Mouse (Mus musculus) c-Kit-negative CD71-positive TER-119-positive erythroid progenitor cells, embryonic 14.5 days (primary cell): ENCODE results near the gene Eml1.

Experiments used
- DNase-seq: peaks from one replicate; pipeline ENCODE4 v3.0.0-alpha.2; 2013; ENCODE audit warnings: low read depth, low spot score

The Eml1 gene

GRCm38 (mm10) chr12:108422495-108422857 lies 51.7 kb downstream of the Eml1 start:
- DNase-seq, result no peak

GRCm38 (mm10) chr12:108422858-108423631 lies 52.3 kb downstream of the Eml1 start:
- DNase-seq, result no peak

GRCm38 (mm10) chr12:108430964-108431363 lies 60.2 kb downstream of the Eml1 start:
- no peak for DNase-seq

DNA sequence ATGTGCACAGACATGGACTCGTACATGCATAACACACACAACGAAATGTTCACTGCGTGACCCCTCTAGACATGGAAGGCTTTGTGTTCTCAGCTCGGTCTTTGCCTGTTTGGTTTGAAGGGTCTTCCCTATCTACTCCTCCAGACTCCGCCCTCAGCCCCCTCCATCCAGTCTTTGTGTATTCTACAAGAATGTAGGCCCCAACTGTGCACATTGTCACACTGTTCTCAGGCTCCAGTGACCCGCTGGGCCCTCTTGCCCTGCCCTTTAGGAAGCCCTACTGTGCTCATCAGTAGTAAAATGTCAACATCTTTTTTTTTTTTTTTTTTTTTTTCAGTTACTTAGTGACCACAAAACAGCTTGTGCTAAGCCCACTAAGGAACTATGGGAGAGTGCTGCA lies 61.0 kb downstream of the Eml1 start:
- DNase-seq, result no peak

DNA sequence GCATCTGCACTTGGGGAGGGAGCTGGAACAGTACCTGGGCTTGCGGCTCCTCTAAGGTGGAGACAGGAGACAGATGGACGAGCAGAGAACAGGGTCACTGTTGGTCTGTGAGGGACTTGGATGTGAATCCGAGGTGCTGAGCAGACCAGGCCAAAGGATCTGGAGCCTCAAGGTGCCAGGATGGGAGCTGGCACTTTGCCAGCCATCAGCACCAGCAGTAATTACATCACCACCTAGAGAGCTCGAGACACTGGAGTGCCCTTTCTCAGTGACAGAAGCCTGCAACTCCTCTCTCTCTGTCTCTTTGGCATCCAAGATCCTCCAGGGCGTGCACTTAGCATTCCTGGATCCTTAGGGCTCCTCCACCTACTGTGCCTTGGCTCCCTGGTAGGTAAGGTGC lies 61.8 kb downstream of the Eml1 start:
- DNase-seq, result no peak

GRCm38 (mm10) chr12:108433030-108433429 lies 62.3 kb downstream of the Eml1 start:
- no peak for DNase-seq

- DNase-seq, result no peak
Measured at GRCm38 (mm10) chr12:108433498-108433897, 62.7 kb downstream of the Eml1 start.

DNA sequence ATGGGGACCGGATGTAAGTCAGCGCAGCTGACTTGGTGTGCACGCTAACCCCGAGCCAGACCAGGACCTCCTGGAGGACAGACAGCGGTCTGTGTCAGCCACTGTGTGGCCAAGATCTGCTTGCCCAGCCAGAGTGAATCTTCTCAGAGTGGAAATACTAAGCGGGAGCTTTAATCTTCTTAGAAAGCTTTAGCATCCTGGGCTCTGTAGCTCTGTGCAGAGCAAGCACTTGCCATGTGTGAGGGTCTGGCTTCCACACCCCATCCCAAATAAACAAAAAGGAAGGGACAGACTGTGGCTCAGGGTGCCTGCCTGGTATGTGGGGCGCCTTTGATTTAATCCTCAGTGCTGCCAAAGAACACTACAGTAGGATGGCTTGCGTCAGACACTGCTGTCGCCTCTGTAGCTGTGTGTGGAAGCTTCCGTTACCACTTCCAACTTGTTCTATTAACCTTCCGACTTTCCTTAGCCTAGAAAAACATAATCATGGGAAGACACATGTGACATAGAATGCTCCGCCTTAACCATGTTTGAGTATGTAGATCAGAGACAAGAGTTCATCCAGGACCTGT lies 64.8 kb downstream of the Eml1 start:
- no peak for DNase-seq

- DNase-seq, result no peak
Measured at GRCm38 (mm10) chr12:108436029-108436923, 65.5 kb downstream of the Eml1 start.

DNA sequence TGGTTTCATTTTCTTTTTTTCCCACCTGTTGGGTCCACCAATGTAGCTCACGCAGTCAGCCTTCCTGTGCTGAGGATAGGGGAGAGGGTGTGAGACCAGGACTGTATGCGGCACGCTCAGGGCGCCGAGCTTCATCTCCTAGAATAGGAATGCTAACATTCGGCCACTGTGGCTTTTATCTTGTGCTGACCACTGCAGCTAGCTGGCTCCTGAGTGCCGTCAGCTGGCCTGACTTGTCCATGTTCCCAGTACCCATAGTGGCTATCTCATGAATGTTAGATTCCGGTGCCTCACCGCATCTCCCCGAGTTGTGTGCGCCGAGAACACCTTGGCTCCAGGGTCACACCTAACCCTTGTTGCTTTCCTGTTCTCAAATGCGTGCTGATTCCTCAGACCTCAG lies 66.7 kb downstream of the Eml1 start:
- DNase-seq, result no peak

- DNase-seq, result no peak
Measured at GRCm38 (mm10) chr12:108443271-108443670, 72.5 kb downstream of the Eml1 start.

GRCm38 (mm10) chr12:108443708-108444107 lies 73.0 kb downstream of the Eml1 start:
- DNase-seq, result no peak

GRCm38 (mm10) chr12:108444166-108445115 lies 73.7 kb downstream of the Eml1 start:
- DNase-seq, result no peak

GRCm38 (mm10) chr12:108446721-108447120 lies 76.0 kb downstream of the Eml1 start:
- DNase-seq, result no peak

GRCm38 (mm10) chr12:108448396-108448795 lies 77.6 kb downstream of the Eml1 start:
- no peak for DNase-seq

DNA sequence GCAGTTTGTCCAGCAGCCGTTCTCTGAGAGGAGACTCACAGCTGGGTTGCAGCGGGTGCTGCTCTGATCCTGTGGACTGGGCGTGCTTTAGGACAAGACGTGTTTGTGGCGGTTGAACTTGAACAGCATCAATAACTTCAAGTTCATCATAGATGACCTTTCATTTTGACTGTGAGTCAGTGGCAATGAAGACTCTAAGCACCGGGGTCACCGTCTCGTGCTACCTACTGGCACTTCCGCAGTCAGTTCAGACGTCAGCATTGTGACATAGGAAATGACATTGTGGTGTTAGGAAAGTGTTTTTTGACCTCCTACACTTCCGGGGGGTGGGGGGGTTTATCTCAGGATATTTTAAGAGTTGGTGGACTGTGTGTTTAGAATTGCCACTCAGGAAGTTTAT lies 79.2 kb downstream of the Eml1 start:
- DNase-seq, result no peak

DNA sequence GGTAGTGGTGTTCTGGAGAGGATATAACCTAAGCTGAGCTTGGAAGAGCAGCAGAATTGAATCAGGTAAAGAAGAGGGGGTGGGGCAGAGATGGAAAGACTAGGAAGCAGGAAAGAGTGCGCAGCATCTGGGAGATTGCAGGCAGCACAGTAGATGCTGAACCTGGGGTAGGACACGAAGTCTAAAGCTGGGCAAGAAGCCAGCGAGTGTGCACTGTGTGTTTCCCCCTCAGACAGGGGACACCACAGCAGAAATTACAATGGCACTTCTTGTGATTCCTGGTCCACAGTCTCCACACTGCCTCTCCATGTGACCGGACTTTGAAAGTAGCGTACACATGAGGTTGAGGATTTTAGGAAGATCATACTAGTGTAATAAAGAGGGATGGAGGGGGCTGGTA lies 79.8 kb downstream of the Eml1 start:
- no peak for DNase-seq

GRCm38 (mm10) chr12:108452151-108452874 lies 81.6 kb downstream of the Eml1 start:
- DNase-seq, result no peak

DNA sequence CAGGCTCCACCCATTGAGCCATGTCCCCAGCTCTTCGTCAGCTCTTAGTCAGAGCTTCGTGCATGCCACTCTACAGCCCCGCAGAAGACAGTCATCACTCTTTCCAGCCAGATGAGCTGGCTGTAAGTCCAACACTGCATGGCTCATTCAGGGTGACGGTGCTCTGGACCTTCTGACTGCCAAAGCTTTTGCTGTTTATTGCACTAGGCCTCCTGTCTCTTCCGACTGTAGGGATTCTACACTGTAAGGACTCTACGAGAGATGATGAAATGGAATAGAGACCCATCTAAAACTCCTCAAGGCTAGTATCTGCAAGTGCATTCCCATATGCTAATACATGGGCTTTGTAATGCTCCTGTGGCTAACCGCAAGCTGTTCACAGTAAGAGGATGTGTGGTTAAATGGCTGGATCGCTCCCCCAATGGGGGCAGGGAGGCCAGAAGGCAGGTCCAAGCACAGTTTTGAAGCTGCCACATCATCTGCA lies 82.8 kb downstream of the Eml1 start:
- DNase-seq, result no peak

GRCm38 (mm10) chr12:108455004-108455403 lies 84.2 kb downstream of the Eml1 start:
- no peak for DNase-seq

- no peak for DNase-seq
Measured at GRCm38 (mm10) chr12:108472898-108473297, 102.1 kb downstream of the Eml1 start.
